Mouse (Mus musculus) right cerebral cortex, postnatal 36 days (tissue): ENCODE data around the gene Apol7b.

Experiments used
- DNase-seq, 2 experiments: peaks; one replicate each; pipeline ENCODE4 v3.0.0; 2022; ENCODE audit warnings: low spot score in 2 of 2, mixed read lengths in 1 of 2

The Apol7b gene

GRCm38 (mm10) chr15:77384340-77385030 is 62.8 kb downstream of the Apol7b start:
- DNase-seq: no peak

GRCm38 (mm10) chr15:77382880-77383279 is 64.4 kb downstream of the Apol7b start:
- no peak for DNase-seq

- no peak for DNase-seq
Measured at GRCm38 (mm10) chr15:77382271-77382850, 64.9 kb downstream of the Apol7b start.

GRCm38 (mm10) chr15:77381481-77381880 is 65.8 kb downstream of the Apol7b start:
- no peak for DNase-seq

GRCm38 (mm10) chr15:77379921-77380320 is 67.4 kb downstream of the Apol7b start:
- DNase-seq: no peak

- no peak for DNase-seq
Measured at GRCm38 (mm10) chr15:77377419-77377818, 69.9 kb downstream of the Apol7b start.

- no peak for DNase-seq
Measured at GRCm38 (mm10) chr15:77376920-77377319, 70.4 kb downstream of the Apol7b start.
